Mouse (Mus musculus) neural tube, embryonic 15.5 days (tissue): ENCODE results near the gene Arhgef10l. TPM values are rescaled to one million over a fixed set of nuclear protein-coding genes. Genes with fewer than 3 reads are reported as not detected.

Experiments used
- ATAC-seq: fragments of 200-750 bp; cut with Nextera tagmentation; 2 replicates; pipeline ENCODE4 v1.8.0; 2017; ENCODE audit warnings: mild to moderate bottlenecking, moderate TSS enrichment, moderate library complexity; ENCODE audit not compliant: low FRiP score
- H3K27ac ChIP-seq: fragments of 300-500 bp; sonication (generic); replicated peaks from 2 replicates; pipeline ENCODE4 v1.5.1; 2015; ENCODE audit warnings: mild to moderate bottlenecking, inconsistent platforms
- H3K27me3 ChIP-seq: fragments of 300-500 bp; sonication (generic); replicated peaks from 2 replicates; pipeline ENCODE4 v1.6.1; 2015; ENCODE audit warnings: inconsistent platforms
- H3K36me3 ChIP-seq: fragments of 300-500 bp; sonication (generic); 2 replicates; pipeline ENCODE4 v1.6.1; 2015; ENCODE audit warnings: inconsistent platforms
- H3K4me1 ChIP-seq: fragments of 300-500 bp; sonication (generic); 2 replicates; pipeline ENCODE4 v1.6.1; 2015; ENCODE audit warnings: inconsistent platforms
- H3K4me2 ChIP-seq: fragments of 300-500 bp; sonication (generic); 2 replicates; pipeline ENCODE4 v1.6.1; 2015; ENCODE audit warnings: inconsistent platforms, mild to moderate bottlenecking, moderate library complexity
- H3K4me3 ChIP-seq: fragments of 300-500 bp; sonication (generic); replicated peaks from 2 replicates; pipeline ENCODE4 v1.5.1; 2015; ENCODE audit warnings: mild to moderate bottlenecking, inconsistent platforms
- H3K9ac ChIP-seq: fragments of 300-500 bp; sonication (generic); replicated peaks from 2 replicates; pipeline ENCODE4 v1.6.1; 2015; ENCODE audit warnings: mild to moderate bottlenecking, inconsistent platforms
- H3K9me3 ChIP-seq: fragments of 300-500 bp; sonication (generic); replicated peaks from 2 replicates; pipeline ENCODE4 v1.6.1; 2016; ENCODE audit warnings: inconsistent platforms
- WGBS: fragments of 180-500 bp; shearing (Covaris S2); methylation state at CpG from one replicate; pipeline ENCODE4 v1.1.7; 2015; ENCODE audit warnings: mixed read lengths; 5-methylcytosine and 5-hydroxymethylcytosine counted together
- polyA plus RNA-seq: library from polyadenylated mRNA; unstranded; fragments of >200 nt; fragmentation: Nextera tagmentation; extraction: Ambion mirVana; gene quantifications from 2 replicates; pipeline ENCODE4 v1.2.1, GENCODE M21; 2015

The Arhgef10l gene
- polyA plus RNA-seq, 1 experiment from 2014 or later: 23.6 TPM

DNA sequence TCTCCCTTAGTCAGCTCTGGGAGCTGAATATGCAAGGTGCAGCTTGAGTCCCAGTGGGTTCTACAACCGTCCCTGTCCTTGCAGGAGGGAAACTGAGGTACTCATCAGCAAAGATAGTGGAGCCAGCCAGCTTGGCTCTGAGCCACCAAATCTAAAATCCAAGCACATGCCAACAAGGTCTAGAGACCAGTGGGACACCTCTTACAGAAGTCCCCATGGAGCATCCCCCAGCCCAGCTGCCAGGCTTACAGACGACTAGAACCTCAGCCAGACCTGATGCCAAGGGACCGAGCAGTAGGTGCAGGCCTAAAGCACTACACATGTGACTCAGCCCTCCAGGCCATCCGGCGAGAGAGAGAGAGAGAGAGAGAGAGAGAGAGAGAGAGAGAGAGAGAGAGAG, 137.4 kb downstream of the Arhgef10l start:
- Histone ChIP-seq H3K4me2 (no peak overlapping the region), H3K27ac (no peak overlapping the region), H3K27me3 (no peaks in the 10 kb centered on the region), H3K9ac (no peak overlapping the region), H3K9me3 (no peaks in the 10 kb centered on the region), H3K4me1 (peaks cover 45% of the 10 kb centered on the region), H3K4me3 (no peak overlapping the region), H3K36me3 (no peaks in the 10 kb centered on the region; the same call in 1 of the 2 replicates)
- no peak for ATAC-seq
- 61% methylated on average over 5 of the region's 5 CpGs for WGBS

DNA sequence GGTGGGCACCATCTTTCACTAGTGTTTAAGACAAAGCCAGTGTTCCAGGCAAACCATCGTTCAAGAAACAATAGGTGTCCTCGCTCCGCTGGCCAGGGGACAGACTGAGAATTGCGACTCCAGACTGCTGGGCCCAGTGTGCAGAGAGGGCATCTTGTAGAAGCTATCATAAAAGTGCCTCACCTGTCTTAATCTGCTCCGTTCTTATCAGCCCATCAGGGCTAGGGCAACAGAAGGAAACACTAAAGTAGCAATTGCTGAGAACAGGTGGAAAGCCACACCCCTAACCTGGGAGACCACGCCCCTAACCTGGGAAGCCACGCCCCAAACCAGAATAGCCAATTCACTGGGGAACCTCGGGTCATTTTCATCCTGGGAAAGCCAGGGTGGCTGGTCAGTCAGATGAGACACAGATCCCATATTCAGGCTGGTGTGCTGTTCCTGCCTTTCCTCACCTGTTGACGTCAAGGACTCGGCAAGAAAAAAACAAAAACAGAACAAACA, 140.1 kb downstream of the Arhgef10l start:
- no peaks in the 10 kb centered on the region for H3K9me3 ChIP-seq
- no peaks in the 10 kb centered on the region for H3K27me3 ChIP-seq
- peaks cover 27% of the 10 kb centered on the region for H3K4me1 ChIP-seq
- H3K27ac ChIP-seq: no peak overlapping the region
- no peak overlapping the region for H3K4me3 ChIP-seq
- no peak overlapping the region for H3K4me2 ChIP-seq
- ATAC-seq: no peak
- H3K9ac ChIP-seq: no peak overlapping the region
- peaks cover 7% of the 10 kb centered on the region for H3K36me3 ChIP-seq
- 63% methylated on average over 10 of the region's 10 CpGs for WGBS

DNA sequence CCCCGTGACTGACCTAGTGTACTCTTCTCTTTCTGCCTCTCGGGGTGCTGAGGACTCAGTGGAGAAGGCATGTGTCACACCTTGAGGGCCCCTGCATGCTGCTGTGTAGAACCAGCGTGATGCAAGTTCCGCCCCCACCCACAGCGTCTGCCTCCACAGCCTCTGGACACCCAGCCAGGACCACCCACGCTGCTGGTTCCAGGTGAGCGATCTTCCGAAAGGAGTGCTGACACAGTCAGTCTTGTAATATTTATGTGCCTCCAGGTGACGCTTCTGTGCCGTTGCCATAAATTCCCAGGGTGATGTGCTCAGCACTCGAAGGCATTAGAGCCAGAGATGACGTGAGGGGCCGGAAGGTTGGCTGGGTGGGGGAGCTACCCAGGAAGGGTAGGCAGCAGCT, 140.9 kb downstream of the Arhgef10l start:
- Histone ChIP-seq H3K36me3 (peaks cover 13% of the 10 kb centered on the region), H3K27ac (no peak overlapping the region), H3K9ac (no peak overlapping the region), H3K4me2 (no peak overlapping the region), H3K4me3 (no peak overlapping the region), H3K9me3 (no peaks in the 10 kb centered on the region), H3K4me1 (peaks cover 22% of the 10 kb centered on the region), H3K27me3 (no peaks in the 10 kb centered on the region)
- no peak for ATAC-seq
- WGBS: 52% methylated on average over 13 of the region's 13 CpGs

DNA sequence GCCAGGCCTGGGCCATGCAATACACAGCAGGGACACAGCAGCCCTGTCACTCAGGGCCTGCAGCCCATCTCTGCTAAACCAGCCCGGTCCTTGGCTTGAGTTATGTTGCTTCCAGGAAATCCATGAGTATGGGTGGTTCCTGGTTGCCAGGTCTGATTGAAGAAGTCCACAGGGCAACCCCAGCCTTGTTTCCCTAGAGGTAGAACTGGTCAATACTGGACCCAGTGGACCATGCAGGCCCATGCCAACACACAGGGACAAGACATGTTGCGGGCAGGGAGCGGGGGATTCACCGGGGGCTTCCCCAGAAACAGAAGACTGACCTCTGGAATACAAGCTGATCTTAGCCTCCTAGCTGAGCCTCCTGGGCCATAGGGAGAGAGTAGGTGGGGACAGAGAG, 142.9 kb downstream of the Arhgef10l start:
- no peak overlapping the region for H3K9ac ChIP-seq
- H3K4me3 ChIP-seq: no peak overlapping the region
- no peaks in the 10 kb centered on the region for H3K27me3 ChIP-seq
- H3K9me3 ChIP-seq: no peaks in the 10 kb centered on the region
- no peak overlapping the region for H3K27ac ChIP-seq
- peaks cover 15% of the 10 kb centered on the region for H3K4me1 ChIP-seq
- H3K4me2 ChIP-seq: no peak overlapping the region
- ATAC-seq: no peak
- WGBS: 94% methylated on average over 4 of the region's 4 CpGs
- peaks cover 23% of the 10 kb centered on the region for H3K36me3 ChIP-seq

- Histone ChIP-seq H3K9ac (no peak overlapping the region), H3K27ac (no peak overlapping the region), H3K4me2 (no peak overlapping the region), H3K9me3 (no peaks in the 10 kb centered on the region), H3K4me3 (no peak overlapping the region), H3K36me3 (peaks cover 38% of the 10 kb centered on the region), H3K27me3 (no peaks in the 10 kb centered on the region), H3K4me1 (peaks cover 15% of the 10 kb centered on the region)
- no peak for ATAC-seq
- WGBS: 90% methylated on average over 9 of the region's 9 CpGs
Measured at GRCm38 (mm10) chr4:140520719-140521118, 145.1 kb downstream of the Arhgef10l start.

DNA sequence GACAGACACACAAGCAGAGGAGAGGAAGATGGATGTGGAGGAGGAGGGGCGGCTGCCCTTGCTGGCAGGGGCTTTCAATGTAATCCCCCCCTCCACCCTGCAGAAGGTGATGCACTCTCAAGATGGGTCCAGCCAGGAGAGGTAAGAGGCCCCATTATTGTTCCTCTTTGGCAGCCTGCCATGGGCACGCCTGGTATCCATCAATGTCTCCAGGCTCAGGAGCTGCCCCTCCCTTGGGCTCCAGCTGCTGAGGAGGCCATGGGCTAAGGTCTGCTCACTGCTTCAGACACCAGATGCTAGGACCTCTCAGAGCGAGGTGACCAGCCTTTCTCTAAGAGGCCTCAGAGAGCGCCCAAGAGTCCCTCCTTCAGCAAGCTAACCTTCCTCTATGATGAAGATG, 152.0 kb downstream of the Arhgef10l start:
- H3K4me3 ChIP-seq: no peak overlapping the region
- no peaks in the 10 kb centered on the region for H3K27me3 ChIP-seq
- peaks cover 46% of the 10 kb centered on the region for H3K36me3 ChIP-seq
- no peak overlapping the region for H3K9ac ChIP-seq
- no peaks in the 10 kb centered on the region for H3K9me3 ChIP-seq
- H3K27ac ChIP-seq: no peak overlapping the region
- no peak for ATAC-seq
- no peak overlapping the region for H3K4me2 ChIP-seq
- H3K4me1 ChIP-seq: no peaks in the 10 kb centered on the region
- 77% methylated on average over 4 of the region's 4 CpGs for WGBS

DNA sequence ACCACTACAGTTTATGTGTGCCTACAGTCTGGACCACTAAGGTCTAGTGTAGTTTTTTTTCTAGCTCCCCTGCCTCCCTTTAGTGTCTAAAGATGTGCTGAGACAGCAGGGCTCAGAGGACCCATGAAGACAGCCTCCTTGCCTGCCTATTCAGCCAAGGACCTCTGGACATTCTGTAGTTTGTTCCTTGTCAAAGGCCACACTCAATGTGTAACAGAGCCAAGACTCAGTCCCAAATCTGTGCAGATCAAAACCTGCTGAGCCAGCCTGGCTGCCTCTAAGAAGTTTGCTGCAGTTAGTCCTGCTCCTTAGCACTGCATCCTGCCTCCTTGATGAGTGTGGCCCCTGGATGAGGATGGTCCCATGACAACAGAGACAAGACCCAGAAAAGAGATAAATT, 156.0 kb downstream of the Arhgef10l start:
- H3K4me3 ChIP-seq: no peak overlapping the region
- no peak overlapping the region for H3K4me2 ChIP-seq
- no peak overlapping the region for H3K27ac ChIP-seq
- H3K4me1 ChIP-seq: peaks cover 16% of the 10 kb centered on the region
- H3K9me3 ChIP-seq: no peaks in the 10 kb centered on the region
- no peak for ATAC-seq
- no peak overlapping the region for H3K9ac ChIP-seq
- H3K36me3 ChIP-seq: peaks cover 24% of the 10 kb centered on the region
- no peaks in the 10 kb centered on the region for H3K27me3 ChIP-seq

DNA sequence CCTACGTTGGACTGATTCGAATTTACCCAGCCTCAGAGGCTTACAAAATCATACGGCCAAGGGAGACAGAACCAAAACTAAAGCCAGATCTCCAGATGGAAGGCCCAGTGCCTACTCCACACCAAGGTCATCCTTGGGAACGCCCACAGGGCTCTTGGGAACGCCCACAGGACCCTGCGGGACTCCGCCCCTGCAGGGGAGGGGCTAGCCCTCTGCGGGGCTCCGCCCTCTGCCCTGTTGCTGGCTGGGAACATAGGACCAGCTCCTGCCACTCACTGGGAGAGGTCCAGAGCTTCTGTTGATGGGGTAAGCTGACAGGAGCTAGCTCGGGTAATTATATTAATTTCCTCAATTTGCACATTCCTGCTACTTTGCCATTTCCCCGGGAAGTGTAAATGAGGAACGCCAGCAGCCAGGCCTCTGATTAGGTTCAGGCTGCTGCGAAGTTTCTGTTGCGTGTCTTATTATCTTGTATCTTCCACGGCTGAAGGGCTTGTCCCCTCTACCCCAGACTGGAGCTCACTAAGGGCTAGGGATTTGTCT, 158.6 kb downstream of the Arhgef10l start:
- Histone ChIP-seq H3K27ac (no peak overlapping the region), H3K4me2 (no peak overlapping the region), H3K9me3 (no peaks in the 10 kb centered on the region), H3K9ac (no peak overlapping the region), H3K4me3 (no peak overlapping the region), H3K4me1 (peaks cover 25% of the 10 kb centered on the region), H3K27me3 (0 out of 2 replicates have a peak, but pooled peaks cover 3% of the 10 kb centered on the region), H3K36me3 (no peaks in the 10 kb centered on the region)
- no peak for ATAC-seq
- 42% methylated on average over 15 of the region's 15 CpGs for WGBS

- 59% methylated on average over 3 of the region's 3 CpGs for WGBS
- H3K9me3 ChIP-seq: no peaks in the 10 kb centered on the region
- no peak overlapping the region for H3K4me2 ChIP-seq
- H3K9ac ChIP-seq: no peak overlapping the region
- H3K4me1 ChIP-seq: peaks cover 25% of the 10 kb centered on the region
- ATAC-seq: no peak
- peak overlapping the region; percentile 48; the same call in 1 of the 2 replicates for H3K27ac ChIP-seq
- H3K27me3 ChIP-seq: 0 out of 2 replicates have a peak, but pooled peaks cover 3% of the 10 kb centered on the region
- H3K4me3 ChIP-seq: no peak overlapping the region
- no peaks in the 10 kb centered on the region for H3K36me3 ChIP-seq
Measured at GRCm38 (mm10) chr4:140505608-140506002, 160.2 kb downstream of the Arhgef10l start.

DNA sequence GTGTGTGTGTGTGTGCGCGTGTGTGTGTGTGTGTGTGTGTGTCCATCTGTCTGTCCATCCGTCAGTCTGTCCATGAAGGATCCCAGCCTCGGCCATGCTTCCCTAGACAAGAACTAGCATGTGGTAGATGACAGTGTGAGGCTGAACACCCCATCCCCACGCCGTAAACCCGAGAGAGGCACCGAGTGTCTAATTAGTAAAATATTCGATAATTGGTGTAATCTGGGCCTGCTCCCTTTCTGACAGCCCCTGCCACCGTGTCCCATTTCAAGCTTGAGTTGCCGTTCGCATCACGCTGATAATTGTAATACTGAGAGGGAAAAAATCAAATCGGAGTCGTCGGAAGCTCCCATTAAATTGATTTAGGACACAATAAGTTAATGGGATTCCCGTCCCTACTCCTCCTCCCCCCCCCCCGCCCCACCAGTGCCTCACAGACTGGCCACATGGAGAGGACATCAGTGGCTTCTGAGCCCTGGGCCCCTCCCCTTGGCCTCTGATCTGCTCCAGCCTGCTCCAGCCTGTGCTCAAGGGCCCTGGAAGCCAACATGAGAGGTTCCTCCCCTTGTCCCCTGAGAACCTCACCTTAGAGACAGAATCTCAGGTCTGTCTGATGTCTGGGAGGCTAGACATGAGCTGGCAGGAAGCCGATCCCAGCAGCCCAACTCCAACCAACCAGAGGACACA, 160.7 kb downstream of the Arhgef10l start:
- no peak overlapping the region for H3K4me3 ChIP-seq
- peak overlapping the region; percentile 48 for H3K27ac ChIP-seq
- H3K9ac ChIP-seq: no peak overlapping the region
- peaks cover 25% of the 10 kb centered on the region for H3K4me1 ChIP-seq
- peak; percentile 55; the same call in 1 of the 2 replicates for ATAC-seq
- no peaks in the 10 kb centered on the region for H3K9me3 ChIP-seq
- H3K27me3 ChIP-seq: 0 out of 2 replicates have a peak, but pooled peaks cover 3% of the 10 kb centered on the region
- H3K36me3 ChIP-seq: no peaks in the 10 kb centered on the region
- WGBS: 23% methylated on average over 17 of the region's 19 CpGs
- H3K4me2 ChIP-seq: no peak overlapping the region

GRCm38 (mm10) chr4:140504067-140504913, 161.5 kb downstream of the Arhgef10l start:
- Histone ChIP-seq H3K4me1 (peaks cover 25% of the 10 kb centered on the region), H3K4me2 (no peak overlapping the region), H3K9ac (no peak overlapping the region), H3K9me3 (no peaks in the 10 kb centered on the region), H3K4me3 (no peak overlapping the region), H3K36me3 (no peaks in the 10 kb centered on the region), H3K27me3 (0 out of 2 replicates have a peak, but pooled peaks cover 3% of the 10 kb centered on the region), H3K27ac (peak overlapping the region; percentile 30; the same call in 1 of the 2 replicates)
- no peak for ATAC-seq
- WGBS: 18% methylated on average over 16 of the region's 16 CpGs
